Mouse (Mus musculus): ENCODE results near the gene Cnnm4. TPM values are rescaled to one million over a fixed set of nuclear protein-coding genes. Genes with fewer than 3 reads are reported as not detected.

Cnnm4 gene
- polyA plus RNA-seq, 1 experiment from 2014 or later, result 40.2 TPM

- peaks cover 16% of the 10 kb centered on the region for H3K36me3 ChIP-seq (ENCODE audit: control insufficient read depth, insufficient read depth, low read length)
- no peak overlapping the region for H3K4me3 ChIP-seq (ENCODE audit: low read length)
- H3K27ac ChIP-seq (ENCODE audit: low read length), result no peak overlapping the region
- ATAC-seq, result no peak
- peaks cover 4% of the 10 kb centered on the region; the same call in 1 of the 2 replicates for H3K4me1 ChIP-seq (ENCODE audit: control insufficient read depth, insufficient read depth, low read length)
- 91% methylated on average over 12 of the region's 12 CpGs for WGBS
- H3K27me3 ChIP-seq (replicated peaks; ENCODE audit: control insufficient read depth, insufficient read depth, low read length), result no peaks in the 10 kb centered on the region
- no peak overlapping the region for H3K4me2 ChIP-seq (ENCODE audit: low read depth, low read length)
- no peak overlapping the region for H3K9ac ChIP-seq (ENCODE audit: low read depth, low read length)
- no peaks in the 10 kb centered on the region for H3K9me3 ChIP-seq (ENCODE audit: control insufficient read depth, low read length)
Observed at GRCm38 (mm10) chr1:36540807-36541206, 69.4 kb downstream of the Cnnm4 start.

GRCm38 (mm10) chr1:36541844-36542243, 70.4 kb downstream of the Cnnm4 start:
- Histone ChIP-seq H3K27me3 (replicated peaks; ENCODE audit: control insufficient read depth, insufficient read depth, low read length) (no peaks in the 10 kb centered on the region), H3K9me3 (ENCODE audit: control insufficient read depth, low read length) (no peaks in the 10 kb centered on the region), H3K9ac (ENCODE audit: low read depth, low read length) (no peak overlapping the region), H3K4me1 (ENCODE audit: control insufficient read depth, insufficient read depth, low read length) (peaks cover 11% of the 10 kb centered on the region), H3K36me3 (ENCODE audit: control insufficient read depth, insufficient read depth, low read length) (peaks cover 16% of the 10 kb centered on the region), H3K4me3 (ENCODE audit: low read length) (no peak overlapping the region), H3K27ac (ENCODE audit: low read length) (no peak overlapping the region), H3K4me2 (ENCODE audit: low read depth, low read length) (no peak overlapping the region)
- WGBS, result 97% methylated on average over 16 of the region's 16 CpGs
- ATAC-seq, result no peak

GRCm38 (mm10) chr1:36542925-36543324, 71.5 kb downstream of the Cnnm4 start:
- Histone ChIP-seq H3K4me3 (ENCODE audit: low read length) (no peak overlapping the region), H3K27me3 (replicated peaks; ENCODE audit: control insufficient read depth, insufficient read depth, low read length) (no peaks in the 10 kb centered on the region), H3K36me3 (ENCODE audit: control insufficient read depth, insufficient read depth, low read length) (peaks cover 16% of the 10 kb centered on the region), H3K4me1 (ENCODE audit: control insufficient read depth, insufficient read depth, low read length) (peaks cover 16% of the 10 kb centered on the region), H3K9me3 (ENCODE audit: control insufficient read depth, low read length) (no peaks in the 10 kb centered on the region), H3K27ac (ENCODE audit: low read length) (no peak overlapping the region), H3K9ac (ENCODE audit: low read depth, low read length) (no peak overlapping the region), H3K4me2 (ENCODE audit: low read depth, low read length) (no peak overlapping the region)
- WGBS, result 95% methylated on average over 9 of the region's 9 CpGs
- ATAC-seq, result no peak

DNA sequence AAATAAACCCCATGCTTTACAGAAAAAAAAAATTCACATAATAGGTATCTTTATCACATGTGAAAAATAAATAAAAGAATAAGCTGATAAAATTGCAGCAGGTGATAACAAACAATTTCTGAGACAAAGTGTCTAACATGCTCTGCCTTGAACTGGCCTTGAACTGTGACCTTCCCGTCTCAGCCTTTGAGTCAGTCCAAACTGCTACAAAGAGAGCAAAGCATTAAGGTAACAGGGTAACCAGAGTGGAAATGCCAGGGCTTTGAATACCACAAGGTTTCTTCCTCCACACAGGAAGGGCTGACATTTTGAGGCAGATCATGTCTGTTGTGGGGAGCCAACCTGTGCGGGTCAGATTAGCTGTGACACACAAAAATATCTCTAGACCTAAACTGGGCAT, 74.0 kb downstream of the Cnnm4 start:
- Histone ChIP-seq H3K27me3 (replicated peaks; ENCODE audit: control insufficient read depth, insufficient read depth, low read length) (no peaks in the 10 kb centered on the region), H3K36me3 (ENCODE audit: control insufficient read depth, insufficient read depth, low read length) (peaks cover 22% of the 10 kb centered on the region), H3K27ac (ENCODE audit: low read length) (no peak overlapping the region), H3K4me3 (ENCODE audit: low read length) (no peak overlapping the region), H3K9ac (ENCODE audit: low read depth, low read length) (0 out of 2 replicates have a peak overlapping the region, but pooled peaks have one; percentile 3), H3K4me1 (ENCODE audit: control insufficient read depth, insufficient read depth, low read length) (peaks cover 29% of the 10 kb centered on the region), H3K9me3 (ENCODE audit: control insufficient read depth, low read length) (no peaks in the 10 kb centered on the region), H3K4me2 (ENCODE audit: low read depth, low read length) (no peak overlapping the region)
- no peak for ATAC-seq
- WGBS, result 70% methylated on average over 2 of the region's 2 CpGs

DNA sequence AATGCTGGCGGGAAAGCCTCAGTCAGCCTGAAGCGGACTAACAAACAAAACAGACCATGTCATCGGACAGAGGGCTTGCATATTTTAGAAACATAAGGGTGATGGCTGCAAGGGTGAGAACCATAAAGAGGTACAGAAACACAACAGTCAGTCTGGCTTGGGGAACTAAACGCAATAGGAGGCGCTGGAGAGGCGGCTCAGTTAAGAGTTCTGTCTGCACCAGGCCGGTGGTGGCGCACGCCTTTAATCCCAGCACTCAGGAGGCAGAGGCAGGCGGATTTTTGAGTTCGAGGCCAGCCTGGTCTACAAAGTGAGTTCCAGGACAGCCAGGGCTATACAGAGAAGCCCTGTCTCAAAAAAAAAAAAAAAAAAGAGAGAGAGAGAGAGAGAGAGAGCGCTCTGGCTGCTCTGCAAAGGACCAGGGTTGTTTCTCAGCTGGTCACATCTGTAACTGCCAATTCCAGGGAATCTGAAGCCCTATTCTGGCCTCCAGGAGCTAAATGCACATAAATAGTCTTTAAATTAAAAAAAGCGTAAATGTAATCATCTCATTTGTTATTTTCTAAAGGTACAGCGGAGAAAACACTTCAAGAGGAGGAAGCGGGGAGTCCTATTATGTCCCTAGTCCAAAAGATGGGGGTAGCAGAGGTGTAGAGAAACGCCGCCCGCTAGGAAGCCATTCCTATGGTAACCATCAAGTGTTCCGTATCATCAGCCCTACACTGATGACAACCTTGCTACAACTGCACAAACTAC, 74.6 kb downstream of the Cnnm4 start:
- Histone ChIP-seq H3K4me2 (ENCODE audit: low read depth, low read length) (peak overlapping the region; percentile 84), H3K9me3 (ENCODE audit: control insufficient read depth, low read length) (no peaks in the 10 kb centered on the region), H3K9ac (ENCODE audit: low read depth, low read length) (peak overlapping the region; percentile 84), H3K27ac (ENCODE audit: low read length) (no peak overlapping the region), H3K4me1 (ENCODE audit: control insufficient read depth, insufficient read depth, low read length) (peaks cover 29% of the 10 kb centered on the region), H3K27me3 (replicated peaks; ENCODE audit: control insufficient read depth, insufficient read depth, low read length) (no peaks in the 10 kb centered on the region), H3K4me3 (ENCODE audit: low read length) (peak overlapping the region; percentile 79), H3K36me3 (ENCODE audit: control insufficient read depth, insufficient read depth, low read length) (peaks cover 22% of the 10 kb centered on the region)
- no peak for ATAC-seq
- WGBS, result 64% methylated on average over 19 of the region's 19 CpGs

- ATAC-seq, result peak; percentile 99
- WGBS, result under 1% methylated on average over 43 of the region's 43 CpGs
- Histone ChIP-seq H3K4me2 (ENCODE audit: low read depth, low read length) (peak within 1 kb of the TSS; percentile 84), H3K9ac (ENCODE audit: low read depth, low read length) (peak within 1 kb of the TSS; percentile 84), H3K4me1 (ENCODE audit: control insufficient read depth, insufficient read depth, low read length) (peaks cover 29% of the 10 kb centered on the region), H3K9me3 (ENCODE audit: control insufficient read depth, low read length) (no peaks in the 10 kb centered on the region), H3K27ac (ENCODE audit: low read length) (peak within 1 kb of the TSS; percentile 65), H3K27me3 (replicated peaks; ENCODE audit: control insufficient read depth, insufficient read depth, low read length) (no peaks in the 10 kb centered on the region), H3K4me3 (ENCODE audit: low read length) (peak within 1 kb of the TSS; percentile 79), H3K36me3 (ENCODE audit: control insufficient read depth, insufficient read depth, low read length) (peaks cover 16% of the 10 kb centered on the region)
Observed at GRCm38 (mm10) chr1:36546888-36547471, 75.6 kb downstream of the Cnnm4 start, which contains the start of gene Ankrd39. Gene Ankrd39 (minus strand): TSS chr1:36547445.

DNA sequence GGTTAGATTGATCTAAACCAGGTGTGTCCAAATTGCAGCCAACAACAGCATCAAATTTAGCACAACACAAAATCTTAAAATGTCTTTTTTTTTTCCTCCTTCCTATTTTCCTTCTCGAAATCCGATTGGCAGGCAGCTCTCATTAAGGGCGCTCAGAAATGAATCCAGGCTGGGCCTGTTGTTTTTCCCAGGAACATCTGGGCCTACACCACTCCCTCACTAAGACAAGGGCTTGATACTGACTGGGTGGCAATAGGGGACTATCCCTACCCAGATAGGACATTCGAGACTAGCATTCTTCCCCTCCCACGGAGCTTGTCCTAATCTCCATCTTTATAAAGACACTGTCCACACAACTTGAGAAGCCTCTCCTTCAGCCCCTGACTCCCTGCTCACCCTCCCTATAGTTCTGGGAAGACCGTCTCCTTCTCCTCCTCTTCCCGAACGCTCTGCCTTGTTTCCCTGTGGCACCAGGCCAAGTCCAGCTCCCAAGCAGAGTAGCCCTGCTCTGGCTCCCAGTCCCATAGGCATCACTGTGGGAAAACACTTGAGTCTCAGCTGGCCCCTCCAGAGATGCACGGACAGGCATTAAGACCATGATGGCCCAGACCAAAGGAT, 76.7 kb downstream of the Cnnm4 start:
- ATAC-seq, result no peak
- H3K9ac ChIP-seq (ENCODE audit: low read depth, low read length), result 0 out of 2 replicates have a peak overlapping the region, but pooled peaks have one; percentile 21
- no peak overlapping the region for H3K4me2 ChIP-seq (ENCODE audit: low read depth, low read length)
- H3K27me3 ChIP-seq (replicated peaks; ENCODE audit: control insufficient read depth, insufficient read depth, low read length), result no peaks in the 10 kb centered on the region
- no peak overlapping the region for H3K4me3 ChIP-seq (ENCODE audit: low read length)
- peak overlapping the region; percentile 65 for H3K27ac ChIP-seq (ENCODE audit: low read length)
- peaks cover 25% of the 10 kb centered on the region for H3K36me3 ChIP-seq (ENCODE audit: control insufficient read depth, insufficient read depth, low read length)
- peaks cover 29% of the 10 kb centered on the region for H3K4me1 ChIP-seq (ENCODE audit: control insufficient read depth, insufficient read depth, low read length)
- H3K9me3 ChIP-seq (ENCODE audit: control insufficient read depth, low read length), result no peaks in the 10 kb centered on the region
- 37% methylated on average over 9 of the region's 9 CpGs for WGBS

GRCm38 (mm10) chr1:36548771-36549170, 77.4 kb downstream of the Cnnm4 start:
- peak overlapping the region; percentile 16; the same call in 1 of the 2 replicates for H3K9ac ChIP-seq (ENCODE audit: low read depth, low read length)
- H3K4me2 ChIP-seq (ENCODE audit: low read depth, low read length), result no peak overlapping the region
- no peaks in the 10 kb centered on the region for H3K9me3 ChIP-seq (ENCODE audit: control insufficient read depth, low read length)
- WGBS, result 55% methylated on average over 8 of the region's 8 CpGs
- peak overlapping the region; percentile 33; the same call in 1 of the 2 replicates for H3K27ac ChIP-seq (ENCODE audit: low read length)
- peaks cover 32% of the 10 kb centered on the region for H3K4me1 ChIP-seq (ENCODE audit: control insufficient read depth, insufficient read depth, low read length)
- no peak for ATAC-seq
- peaks cover 32% of the 10 kb centered on the region for H3K36me3 ChIP-seq (ENCODE audit: control insufficient read depth, insufficient read depth, low read length)
- H3K4me3 ChIP-seq (ENCODE audit: low read length), result no peak overlapping the region
- no peaks in the 10 kb centered on the region for H3K27me3 ChIP-seq (replicated peaks; ENCODE audit: control insufficient read depth, insufficient read depth, low read length)

DNA sequence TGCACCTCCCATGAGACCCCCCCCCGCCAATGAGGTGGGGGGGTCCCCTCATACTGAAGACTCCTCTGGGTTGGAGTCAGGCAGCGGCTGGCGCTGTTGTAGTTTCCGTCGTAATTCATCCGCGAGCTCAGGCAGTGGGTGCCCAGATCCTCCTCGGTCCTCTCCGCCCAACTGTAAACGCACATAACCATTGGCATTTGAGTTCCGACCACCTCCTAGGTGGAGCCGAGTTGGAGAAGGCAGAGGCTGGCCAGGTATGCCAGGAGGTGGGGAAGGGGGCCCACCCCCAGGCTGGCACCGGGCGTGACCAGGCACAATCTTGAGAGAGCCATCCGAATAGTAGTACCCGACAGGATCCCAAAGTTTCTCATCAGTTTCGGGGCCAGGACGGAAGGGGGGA, 78.1 kb downstream of the Cnnm4 start:
- Histone ChIP-seq H3K27me3 (replicated peaks; ENCODE audit: control insufficient read depth, insufficient read depth, low read length) (no peaks in the 10 kb centered on the region), H3K4me2 (ENCODE audit: low read depth, low read length) (no peak overlapping the region), H3K9ac (ENCODE audit: low read depth, low read length) (no peak overlapping the region), H3K36me3 (ENCODE audit: control insufficient read depth, insufficient read depth, low read length) (peaks cover 36% of the 10 kb centered on the region), H3K27ac (ENCODE audit: low read length) (no peak overlapping the region), H3K4me1 (ENCODE audit: control insufficient read depth, insufficient read depth, low read length) (peaks cover 38% of the 10 kb centered on the region), H3K9me3 (ENCODE audit: control insufficient read depth, low read length) (no peaks in the 10 kb centered on the region), H3K4me3 (ENCODE audit: low read length) (no peak overlapping the region)
- ATAC-seq, result no peak
- 73% methylated on average over 18 of the region's 18 CpGs for WGBS

All from intestine, embryonic 16.5 days (tissue).